Mouse (Mus musculus): ENCODE results near the gene Gsdma.

Gene Gsdma

GRCm38 (mm10) chr11:98711046-98711434 lies 46.9 kb downstream of the Gsdma start:
- no peak for DNase-seq

DNA sequence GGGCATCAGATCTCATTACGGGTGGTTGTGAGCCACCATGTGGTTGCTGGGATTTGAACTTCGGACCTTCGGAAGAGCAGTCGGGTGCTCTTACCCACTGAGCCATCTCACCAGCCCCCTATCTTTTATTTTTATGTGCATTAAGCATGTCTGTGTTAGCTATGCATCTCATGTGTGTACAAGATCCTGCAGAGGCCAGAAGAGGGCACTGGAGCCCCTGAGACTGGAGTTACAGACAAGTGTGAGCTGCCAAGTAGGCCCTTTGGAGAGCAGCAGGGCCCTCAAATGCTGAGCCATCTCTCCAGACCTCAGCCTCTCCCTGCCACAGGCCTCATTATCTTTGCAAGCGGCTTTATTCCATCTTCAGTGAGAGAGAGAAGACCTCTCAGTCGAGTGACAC lies 47.9 kb downstream of the Gsdma start:
- peak; percentile 39 to 45 for DNase-seq

- DNase-seq: no peak
Observed at GRCm38 (mm10) chr11:98713703-98714102, 49.6 kb downstream of the Gsdma start.

DNA sequence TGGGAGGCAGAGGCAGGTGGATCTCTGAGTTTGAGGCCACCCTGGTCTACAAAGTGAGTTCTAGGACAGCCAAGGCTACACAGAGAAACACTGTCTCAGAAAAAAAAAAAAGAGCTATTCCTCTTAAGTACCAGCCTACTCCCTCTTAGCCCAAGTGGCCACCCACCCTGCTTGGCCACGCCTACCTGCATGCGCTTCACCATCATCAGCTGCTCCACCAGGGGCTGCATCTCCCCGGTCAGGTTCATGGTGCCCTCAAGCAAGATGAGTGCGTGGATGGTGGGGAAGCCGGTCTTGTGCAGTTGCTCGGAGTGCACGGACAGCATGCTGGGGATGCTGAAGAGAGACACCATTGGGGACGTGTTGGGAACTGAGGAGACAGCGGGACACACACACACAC lies 51.8 kb downstream of the Gsdma start:
- DNase-seq: no peak

GRCm38 (mm10) chr11:98717904-98718303 lies 53.8 kb downstream of the Gsdma start:
- DNase-seq: peak; percentile 82 to 89

DNA sequence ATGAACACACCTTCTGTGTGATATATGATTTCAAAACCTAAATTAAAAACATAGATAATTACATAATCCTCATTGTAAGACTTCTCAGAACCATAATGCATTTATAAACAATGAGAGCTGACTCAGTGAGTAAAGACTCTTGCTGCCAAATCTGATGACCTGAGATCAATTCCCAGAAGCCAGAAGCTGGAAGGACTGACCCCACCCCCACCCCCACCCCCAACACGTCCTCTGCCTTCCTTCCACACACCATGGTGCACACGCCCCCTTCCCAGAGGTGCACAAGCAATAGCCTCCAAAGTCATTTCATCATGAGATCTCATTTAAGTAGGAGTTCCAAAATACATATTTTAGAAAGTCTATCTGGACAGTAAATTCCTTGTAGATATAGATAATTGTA lies 56.6 kb downstream of the Gsdma start:
- DNase-seq: no peak

DNA sequence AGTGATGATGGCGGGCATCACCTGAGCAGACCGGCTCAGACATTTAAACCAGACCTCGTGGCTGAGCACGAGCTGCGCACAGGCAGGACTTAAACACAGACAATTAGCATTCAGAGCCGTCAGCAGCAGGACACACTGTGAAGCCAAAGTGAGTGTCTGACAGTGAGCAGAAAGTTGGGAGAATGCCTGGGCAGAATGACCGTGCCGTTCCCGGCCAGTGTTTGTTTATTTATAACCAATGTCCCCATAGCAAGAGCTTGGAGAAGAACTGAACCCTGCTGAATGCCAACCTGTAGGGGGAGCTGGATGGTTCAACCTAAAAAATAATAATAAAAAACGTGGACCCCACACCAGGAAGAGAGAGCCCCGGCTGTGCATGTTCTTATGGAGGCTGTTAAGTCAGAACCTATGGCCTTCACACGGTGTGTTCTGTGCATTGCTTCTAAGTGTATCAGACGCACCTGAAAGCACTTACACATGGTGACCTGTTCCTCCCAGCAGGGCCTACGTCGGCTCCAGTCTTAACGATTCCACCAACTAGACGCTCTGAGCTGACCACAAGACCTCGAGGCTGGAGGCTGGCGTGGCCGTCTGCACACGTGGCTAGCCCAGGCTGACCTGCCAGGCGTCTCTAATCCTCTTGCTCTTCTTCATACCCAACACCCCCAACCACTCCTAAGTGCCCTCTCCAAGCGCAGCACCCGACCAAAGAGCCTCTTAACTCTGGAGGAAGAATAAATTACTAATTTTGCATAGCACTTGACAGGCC lies 57.5 kb downstream of the Gsdma start:
- peak; percentile 73 to 78 for DNase-seq

- no peak for DNase-seq
Observed at GRCm38 (mm10) chr11:98723098-98723497, 58.9 kb downstream of the Gsdma start.

- DNase-seq: no peak
Observed at GRCm38 (mm10) chr11:98725926-98726506, 61.9 kb downstream of the Gsdma start.

Measured in cerebellum, adult 18-20 months (tissue).